Mouse (Mus musculus) right cerebral cortex, postnatal 4 days (tissue): ENCODE data around the gene Cyp4f16.
"Not testable (repeated sequence)": the region's sequence is repeated elsewhere in the genome, so short reads cannot be mapped to it uniquely, and the experiment has no call there.

Experiments used
- DNase-seq: peaks from one replicate; pipeline ENCODE4 v3.0.0-alpha.2; 2022

The Cyp4f16 gene

DNA sequence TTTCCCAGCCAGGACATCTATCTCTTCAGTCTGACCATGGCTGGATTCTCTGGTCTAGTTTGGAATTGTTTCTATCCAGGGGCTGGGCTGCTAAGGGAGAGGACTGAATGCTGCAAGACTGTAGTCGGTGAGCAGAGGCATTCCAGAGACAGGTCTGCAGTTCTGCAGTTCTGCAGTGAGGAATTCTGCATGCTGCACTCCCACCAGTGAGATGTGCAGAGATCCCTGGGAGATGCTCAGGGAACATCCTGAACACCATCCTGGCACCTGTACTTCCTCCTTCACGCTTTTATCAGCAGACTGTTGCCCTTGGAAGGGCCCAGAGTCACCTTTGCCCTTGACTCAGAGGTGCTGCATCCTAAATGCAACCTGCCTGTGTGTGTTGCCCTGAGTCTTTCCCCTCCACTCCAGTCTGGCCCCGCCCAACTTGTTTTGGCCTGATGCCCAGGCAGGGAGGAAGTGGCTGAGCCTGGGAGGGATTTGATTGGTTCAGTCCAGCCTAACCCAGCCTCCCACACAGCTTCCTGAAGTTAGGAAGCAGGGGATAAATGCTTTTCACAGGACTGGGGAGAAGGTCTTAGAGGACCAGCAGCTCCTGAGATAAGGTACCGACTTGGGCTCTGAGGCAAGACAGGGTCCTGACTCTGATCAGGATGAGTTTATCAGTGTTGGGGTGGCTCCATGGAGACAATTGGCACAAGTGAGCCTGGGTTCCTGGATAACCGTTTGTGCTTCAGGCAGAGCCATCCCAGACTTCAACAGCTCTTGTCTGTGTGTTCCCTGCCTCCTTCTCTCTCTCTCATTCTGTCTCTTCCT lies at the start of gene Cyp4f16:
Gene Cyp4f16 (plus strand): TSS at position 508 of the 816 bp plus-strand sequence.
- peak; percentile 76 for DNase-seq

- DNase-seq, result peak; percentile 12
Observed at GRCm38 (mm10) chr17:32492349-32492980, 43.9 kb upstream of the Cyp4f16 start.

DNA sequence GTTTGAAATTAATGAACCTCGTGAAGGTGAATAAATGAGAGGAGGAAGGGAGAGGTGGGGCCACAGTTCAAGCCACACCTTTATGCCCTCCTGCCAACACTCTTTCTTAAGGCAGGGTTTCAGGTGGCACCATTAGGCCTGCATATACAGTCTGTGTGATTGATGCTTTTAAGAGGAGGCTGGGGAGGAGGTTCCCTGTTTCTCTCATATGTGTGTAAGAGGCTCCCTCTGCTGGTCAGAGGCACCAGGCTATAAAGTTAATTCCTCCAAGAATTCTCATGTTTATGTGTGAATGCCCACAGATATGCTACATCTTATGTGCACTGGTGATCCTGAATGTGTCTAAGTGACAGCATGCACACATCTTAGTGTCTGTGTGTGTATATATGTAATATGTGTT lies 41.8 kb upstream of the Cyp4f16 start:
- peak; percentile 72 for DNase-seq

DNA sequence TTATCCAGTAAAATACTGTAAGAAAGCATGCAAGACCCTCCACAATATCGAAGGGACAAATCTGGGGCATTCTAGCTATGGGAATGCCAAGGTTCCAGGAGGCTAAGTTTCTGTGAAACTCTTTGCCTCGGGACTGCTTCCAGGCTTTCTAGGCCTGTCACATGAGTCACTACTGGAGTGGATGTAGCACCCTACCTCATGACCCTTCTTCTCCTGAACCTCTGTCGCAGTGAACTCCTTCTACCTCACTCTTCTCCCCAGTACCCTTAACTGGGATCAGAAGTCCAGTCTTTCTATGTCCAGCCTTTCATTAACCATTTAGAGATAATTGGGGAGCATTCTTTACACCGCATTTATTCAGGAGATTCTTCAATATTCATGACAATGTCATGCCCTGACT lies 35.8 kb upstream of the Cyp4f16 start:
- not testable (repeated sequence) for DNase-seq

DNA sequence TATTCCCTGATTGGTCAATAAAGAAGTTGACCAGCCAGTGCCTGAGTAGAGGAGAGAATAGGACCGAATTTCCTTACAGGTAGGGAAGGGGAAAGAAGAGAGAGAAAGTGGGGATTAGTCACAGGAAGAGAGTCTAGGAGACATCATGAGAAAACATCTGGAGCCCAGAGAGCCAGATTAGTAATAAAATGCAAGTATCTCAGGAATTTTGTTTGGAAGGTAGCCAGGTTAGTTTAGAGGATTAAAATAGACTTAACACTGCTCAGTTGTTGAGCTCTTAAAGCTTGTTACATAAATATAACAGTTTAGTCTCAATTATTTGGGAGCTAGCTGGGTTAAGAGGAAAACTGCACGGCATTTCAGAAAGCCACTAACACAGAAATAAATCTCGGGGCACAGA lies 35.3 kb upstream of the Cyp4f16 start:
- DNase-seq, result no peak

GRCm38 (mm10) chr17:32503111-32503510 lies 33.2 kb upstream of the Cyp4f16 start:
- DNase-seq, result no peak

DNA sequence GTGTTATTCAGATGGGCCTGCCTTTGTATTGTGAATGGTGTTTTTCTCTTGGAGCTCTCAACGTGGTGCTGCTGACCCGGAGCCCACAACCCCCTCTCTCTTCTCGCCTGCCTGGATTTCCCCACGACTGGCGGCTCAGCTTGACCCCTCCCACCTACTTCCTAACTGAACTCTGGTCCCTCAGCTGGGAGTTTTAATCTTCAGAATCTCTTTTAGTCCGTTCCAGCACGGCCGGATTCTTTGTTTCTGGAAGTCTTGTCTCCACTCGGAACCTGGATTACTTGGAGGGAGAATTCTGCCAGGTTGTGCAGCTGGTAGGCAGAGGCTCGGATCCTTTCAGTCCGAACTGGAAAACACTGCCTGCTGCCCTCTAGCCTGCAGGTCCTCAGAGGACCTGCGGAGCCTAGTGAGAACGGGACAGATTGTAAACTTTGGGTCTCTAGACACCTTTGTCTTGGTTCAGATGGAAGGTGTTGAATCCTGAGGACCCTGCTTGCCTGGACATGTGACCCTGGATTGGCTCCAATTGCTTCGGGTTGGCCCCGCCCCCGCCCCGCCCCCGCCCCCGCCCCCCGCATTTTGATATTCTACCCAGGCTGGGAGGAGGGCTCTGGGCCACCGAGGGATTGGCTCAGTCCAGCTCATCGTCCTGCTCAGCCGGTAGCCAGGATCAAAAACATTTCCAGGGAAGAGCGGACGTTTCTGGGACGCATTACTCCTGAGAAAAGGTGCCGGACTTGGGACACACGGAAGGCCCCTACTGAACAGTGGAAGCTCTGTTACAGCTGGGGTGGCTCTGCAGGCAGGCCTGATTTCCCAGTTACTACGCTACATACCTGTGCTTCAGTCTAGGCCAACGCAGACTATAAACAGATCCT lies 30.3 kb upstream of the Cyp4f16 start, which contains the start of gene Cyp4f17:
Gene Cyp4f17 (plus strand): TSS at position 200 of the 878 bp plus-strand sequence.
- peak; percentile 21 for DNase-seq

GRCm38 (mm10) chr17:32506729-32507245 lies 29.6 kb upstream of the Cyp4f16 start:
- no peak for DNase-seq

DNA sequence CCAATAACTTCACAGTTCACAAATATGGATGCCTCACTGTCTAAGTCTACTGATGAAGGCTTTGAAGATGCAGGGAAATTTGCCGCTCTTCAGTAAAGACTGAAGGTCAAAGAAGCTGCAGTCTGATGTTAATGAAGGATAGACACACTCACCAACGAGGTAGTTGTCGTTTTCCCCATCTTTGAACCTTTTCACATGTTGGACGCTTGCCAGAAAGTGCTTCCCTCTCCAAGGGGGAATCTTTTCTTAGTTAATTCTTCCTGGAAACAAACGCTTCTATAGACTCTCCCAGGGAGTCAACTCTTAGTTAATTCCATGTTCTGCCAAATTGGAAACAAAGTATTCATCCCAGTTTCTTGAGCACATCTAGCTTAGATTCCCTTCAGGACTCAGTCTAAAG lies 20.2 kb upstream of the Cyp4f16 start:
- DNase-seq, result no peak

- no peak for DNase-seq
Observed at GRCm38 (mm10) chr17:32521981-32522380, 14.4 kb upstream of the Cyp4f16 start.

- DNase-seq, result no peak
Observed at GRCm38 (mm10) chr17:32522386-32522785, 14.0 kb upstream of the Cyp4f16 start.

DNA sequence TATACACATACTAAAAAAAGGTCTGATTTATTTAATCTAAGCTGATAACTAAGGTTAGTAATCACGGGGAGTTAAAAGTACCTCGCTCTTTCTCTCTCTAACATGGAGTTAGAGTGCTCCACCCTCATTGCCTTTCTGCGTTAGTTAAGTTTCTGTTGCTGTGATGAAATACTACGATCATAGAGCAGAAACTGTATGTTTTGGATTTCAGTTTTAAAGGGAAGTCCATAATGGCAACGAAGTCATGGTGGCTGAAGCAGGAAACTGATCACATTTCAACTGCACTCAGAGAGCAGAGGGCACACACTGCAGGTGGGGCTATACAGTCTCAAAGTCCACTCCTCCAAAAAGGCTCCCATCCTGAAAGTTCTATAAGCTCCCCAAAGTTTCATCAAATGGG lies 13.5 kb upstream of the Cyp4f16 start:
- DNase-seq, result no peak

- DNase-seq, result no peak
Observed at GRCm38 (mm10) chr17:32523895-32524294, 12.5 kb upstream of the Cyp4f16 start.

DNA sequence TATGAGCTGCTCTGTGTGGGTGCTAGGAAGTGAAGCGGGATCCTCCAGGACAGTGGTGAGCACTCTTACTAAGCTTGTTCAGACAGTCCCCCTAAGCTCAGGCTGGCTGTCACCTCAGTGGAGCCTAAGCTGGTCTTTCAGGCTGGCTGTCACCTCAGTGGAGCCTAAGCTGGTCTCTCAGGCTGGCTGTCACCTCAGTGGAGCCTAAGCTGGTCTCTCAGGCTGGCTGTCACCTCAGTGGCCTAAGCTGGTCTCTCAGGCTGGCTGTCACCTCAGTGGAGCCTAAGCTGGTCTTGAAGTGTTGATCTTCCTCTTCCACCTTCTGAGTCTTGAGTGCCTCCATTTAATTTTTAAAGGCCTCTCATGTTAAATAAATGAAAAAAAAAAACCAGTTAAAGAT lies 10.0 kb upstream of the Cyp4f16 start:
- not testable (repeated sequence) for DNase-seq

DNA sequence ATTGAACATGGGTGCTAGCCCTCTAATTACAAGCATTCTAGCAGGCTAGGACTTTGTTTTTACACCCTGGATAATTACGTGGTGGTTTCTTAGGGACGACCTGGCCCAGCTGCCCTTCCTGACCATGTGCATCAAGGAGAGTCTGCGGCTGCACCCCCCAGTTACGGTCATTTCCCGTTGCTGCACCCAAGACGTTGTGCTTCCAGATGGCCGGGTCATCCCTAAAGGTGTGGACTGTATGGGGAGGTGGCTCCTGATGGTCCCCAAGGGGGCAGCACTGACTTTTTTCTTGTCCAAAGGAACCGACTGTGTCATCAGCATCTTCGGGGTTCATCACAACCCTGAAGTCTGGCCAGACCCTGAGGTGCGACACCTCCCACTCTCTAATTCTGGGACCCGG lies 8.6 kb upstream of the Cyp4f16 start:
- DNase-seq, result no peak

GRCm38 (mm10) chr17:32528408-32529337 lies 7.7 kb upstream of the Cyp4f16 start:
- peak; percentile 87 for DNase-seq

DNA sequence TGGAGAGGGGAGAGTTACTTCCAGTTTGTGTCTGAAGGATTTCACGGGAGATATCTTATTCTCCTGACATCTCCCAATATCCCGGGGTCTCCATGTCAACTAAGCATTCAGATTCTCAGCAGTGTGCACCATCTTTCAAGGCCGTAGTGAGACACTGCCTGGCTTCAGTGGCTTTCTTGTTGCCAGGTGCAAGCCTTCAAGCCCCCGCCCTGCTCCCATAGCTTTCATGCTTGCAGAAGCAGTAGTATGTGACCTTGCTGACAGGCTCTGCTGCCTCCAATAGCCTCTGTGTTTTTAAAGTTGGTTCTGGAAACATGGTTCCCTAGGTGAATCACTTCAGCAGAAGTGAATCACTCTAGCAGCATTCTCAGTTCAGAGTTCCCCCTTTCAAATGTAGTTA lies 4.0 kb upstream of the Cyp4f16 start:
- DNase-seq, result not testable (repeated sequence)

DNA sequence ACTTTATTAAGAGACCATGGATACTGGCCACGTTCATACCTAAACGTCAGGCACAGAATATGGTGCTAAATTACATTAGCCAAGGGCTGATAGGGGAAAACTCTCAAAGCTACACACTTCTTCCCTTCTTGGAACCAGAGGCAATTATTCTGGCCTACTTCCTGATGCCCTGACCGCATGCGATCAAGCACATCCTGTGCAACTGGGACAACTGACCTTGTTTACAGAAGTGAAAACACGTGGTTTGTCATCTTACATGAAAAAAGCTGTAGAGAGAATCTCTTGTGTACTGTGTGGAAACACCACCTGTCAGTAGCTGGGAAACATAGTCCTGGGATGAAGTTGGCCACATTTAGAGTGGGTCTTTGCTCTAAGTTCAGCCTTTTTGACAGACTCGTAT lies 2.3 kb upstream of the Cyp4f16 start:
- no peak for DNase-seq

GRCm38 (mm10) chr17:32536867-32537250 lies 501 bp downstream of the Cyp4f16 start:
- no peak for DNase-seq

DNA sequence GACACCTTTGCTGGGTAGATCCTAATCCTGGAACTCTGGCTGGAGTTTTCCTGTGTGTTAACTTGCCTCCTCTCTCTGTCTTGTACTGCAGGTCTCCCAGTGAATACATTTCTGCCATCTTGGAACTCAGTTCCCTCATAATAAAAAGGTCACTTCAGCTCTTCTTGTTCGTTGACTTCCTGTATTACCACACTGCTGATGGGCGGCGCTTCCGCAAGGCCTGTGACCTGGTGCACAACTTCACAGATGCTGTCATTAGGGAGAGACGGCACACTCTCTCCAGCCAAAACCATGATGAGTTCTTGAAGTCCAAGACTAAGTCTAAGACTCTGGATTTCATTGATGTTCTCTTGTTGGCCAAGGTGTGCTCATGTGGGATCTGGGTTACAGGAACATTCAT lies 8.4 kb downstream of the Cyp4f16 start:
- DNase-seq, result not testable (repeated sequence)

GRCm38 (mm10) chr17:32550377-32550776 lies 14.0 kb downstream of the Cyp4f16 start:
- DNase-seq, result not testable (repeated sequence)
